Mouse (Mus musculus): ENCODE measurements around the gene Atp2a2.

- TF ChIP-seq POLR2A (IDR thresholded peaks at IDR 0.05; ENCODE audit: borderline replicate concordance, low read depth, low read length) (no peak), CTCF (IDR thresholded peaks at IDR 0.05; ENCODE audit: low read depth, low read length) (no peak)
These were observed 41.4 kb downstream of the Atp2a2 start for GRCm38 (mm10) chr5:122460656-122461055.

Data from bone marrow macrophage, adult 2 months (primary cell).